Mouse (Mus musculus) erythroblast, embryonic 14.5 days (primary cell): ENCODE measurements around the gene Scn2b.

Source experiments
- GATA1 ChIP-seq: IDR thresholded peaks from 2 replicates; pipeline ENCODE4 v1.6.1; 2012; ENCODE audit warnings: low read length, inconsistent platforms, mixed read lengths
- TAL1 ChIP-seq: IDR thresholded peaks from 3 replicates; pipeline ENCODE4 v1.6.1; 2012; ENCODE audit warnings: low read length, inconsistent platforms, mixed read lengths

DNA sequence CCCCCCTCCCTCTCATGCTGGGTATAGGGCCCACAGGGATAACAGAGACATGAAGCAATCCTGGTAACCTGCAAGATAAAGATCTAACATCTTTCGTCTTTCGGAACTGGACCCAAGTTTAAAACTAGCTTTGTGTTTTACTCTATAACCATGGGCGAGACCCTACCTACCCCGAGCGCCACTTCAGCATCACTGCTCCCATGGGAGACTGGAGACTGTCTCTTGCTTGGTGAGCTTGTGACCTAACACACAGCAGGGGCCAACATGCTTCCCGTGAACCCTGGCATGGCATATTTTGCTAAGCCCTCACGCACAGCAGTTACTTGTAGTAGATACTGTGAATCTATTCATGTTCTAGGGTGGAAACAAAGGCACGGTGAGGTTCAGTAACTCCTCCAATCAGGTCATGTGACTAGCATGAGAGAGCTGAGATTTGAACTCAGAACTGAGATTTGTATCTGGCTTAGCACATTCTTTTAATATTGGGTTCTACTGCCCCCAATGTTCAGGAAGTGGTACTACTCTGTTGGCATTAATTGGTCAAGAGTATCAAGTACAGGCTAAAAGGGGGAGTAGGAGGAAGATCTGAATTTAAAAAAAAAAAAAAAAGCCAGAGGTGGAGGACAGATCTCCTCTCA lies 1.9 kb downstream of the Scn2b start:
- TF ChIP-seq GATA1 (no peak), TAL1 (no peak)
